Mouse (Mus musculus) spleen, adult 18-20 months (tissue): Measurements from ENCODE around the gene Ccnk.

Source experiments
- DNase-seq, 2 experiments: peaks; one replicate each; pipeline ENCODE4 v3.0.0; 2022; ENCODE audit warnings: mixed read lengths in 2 of 2

The Ccnk gene

DNA sequence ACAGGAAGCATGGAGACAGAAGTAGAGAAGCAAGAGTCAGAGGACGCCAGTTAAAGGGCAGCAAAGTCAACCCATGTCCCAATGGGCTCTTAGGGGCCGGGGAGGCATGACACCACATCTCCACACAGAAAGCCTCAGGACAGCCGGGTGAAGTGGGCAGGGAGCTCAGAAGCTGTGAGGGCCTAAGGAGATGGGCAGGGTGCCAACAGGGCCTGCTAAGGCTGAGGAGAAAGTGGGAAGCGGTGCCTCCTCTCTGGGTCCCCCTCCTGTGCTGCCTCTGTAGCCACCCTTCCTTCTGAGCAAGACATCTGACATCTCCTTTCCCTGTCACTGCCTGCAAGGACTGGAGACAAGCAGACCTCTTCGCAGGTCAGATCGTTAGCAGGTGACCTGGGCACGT is 46.4 kb downstream of the Ccnk start:
- DNase-seq, result no peak

DNA sequence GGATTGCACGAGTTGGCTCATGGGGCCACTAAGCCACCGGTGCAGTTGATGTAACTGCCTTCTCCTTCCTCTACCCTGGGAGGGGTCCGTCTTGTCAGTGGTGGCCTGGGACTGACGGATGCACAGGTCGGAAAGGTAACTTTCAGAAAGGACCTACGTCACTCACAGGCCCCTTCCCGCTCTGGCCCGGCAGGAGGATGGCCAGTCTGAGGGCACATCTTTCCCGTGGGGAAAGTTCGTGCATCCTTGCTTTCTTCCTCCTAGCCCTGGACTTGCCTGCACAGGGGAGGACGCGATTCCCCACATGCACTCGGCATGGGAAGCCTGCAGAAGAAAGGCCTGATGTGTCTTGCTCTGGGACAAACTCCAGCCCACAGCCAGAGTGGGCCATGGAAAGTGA is 46.8 kb downstream of the Ccnk start:
- no peak for DNase-seq

DNA sequence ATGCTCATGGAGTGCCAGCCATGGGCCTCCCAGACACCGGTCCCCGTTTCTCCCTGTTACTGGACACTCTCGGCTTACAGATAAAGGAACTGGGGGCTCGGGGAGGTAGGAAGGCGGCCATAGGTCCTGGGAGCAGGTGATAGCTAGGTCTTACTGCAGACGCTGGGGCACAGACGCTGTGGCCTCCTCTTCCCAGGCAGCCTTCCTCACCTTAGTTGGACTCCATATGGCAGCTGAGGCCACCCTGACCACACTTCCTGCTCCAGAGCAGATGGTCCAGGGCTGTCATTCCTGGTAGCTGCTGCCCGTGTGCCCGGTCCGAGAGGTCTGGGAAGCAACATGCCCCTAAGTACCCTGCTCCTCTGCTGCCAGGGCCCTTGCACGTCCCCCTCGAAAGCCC is 47.6 kb downstream of the Ccnk start:
- DNase-seq, result no peak

DNA sequence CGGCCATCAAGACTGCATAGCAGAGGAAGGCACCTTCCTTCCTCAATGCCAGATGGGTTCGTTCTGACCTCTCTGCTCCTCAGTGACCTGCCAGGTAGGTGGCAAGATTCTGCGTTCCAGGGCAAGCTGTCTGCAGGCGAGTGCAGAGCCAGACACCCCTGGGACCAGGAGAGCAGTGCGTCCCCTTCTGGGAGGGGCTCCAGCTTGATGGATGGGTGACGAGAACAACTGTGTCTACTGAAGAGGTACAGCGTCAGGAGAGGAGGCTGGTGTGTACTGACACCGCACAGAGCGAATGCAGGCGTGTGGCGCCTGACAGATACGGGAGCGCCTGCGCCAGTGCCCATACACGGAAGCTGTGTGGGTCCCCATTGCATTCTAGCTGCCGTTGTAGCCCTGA is 48.1 kb downstream of the Ccnk start:
- DNase-seq, result no peak

DNA sequence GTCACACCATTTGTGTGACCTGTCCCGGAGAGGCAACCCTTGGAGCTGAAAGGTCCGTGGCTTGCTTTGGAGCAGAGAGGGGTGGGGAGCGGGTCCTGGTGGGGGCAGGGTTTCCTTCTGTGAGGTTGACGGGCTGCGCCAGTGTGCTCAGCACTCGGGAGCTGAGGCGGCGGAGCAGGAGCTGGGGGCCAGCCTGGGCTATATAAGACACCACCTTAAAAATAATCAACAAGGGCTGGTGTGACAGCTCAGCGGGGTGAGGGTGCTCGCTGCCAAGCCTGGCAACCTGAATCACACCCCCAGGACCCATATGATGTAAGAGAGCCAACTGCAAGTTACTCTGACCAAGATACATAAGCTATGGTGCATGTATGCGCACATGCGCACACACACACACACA is 50.7 kb downstream of the Ccnk start:
- no peak for DNase-seq

DNA sequence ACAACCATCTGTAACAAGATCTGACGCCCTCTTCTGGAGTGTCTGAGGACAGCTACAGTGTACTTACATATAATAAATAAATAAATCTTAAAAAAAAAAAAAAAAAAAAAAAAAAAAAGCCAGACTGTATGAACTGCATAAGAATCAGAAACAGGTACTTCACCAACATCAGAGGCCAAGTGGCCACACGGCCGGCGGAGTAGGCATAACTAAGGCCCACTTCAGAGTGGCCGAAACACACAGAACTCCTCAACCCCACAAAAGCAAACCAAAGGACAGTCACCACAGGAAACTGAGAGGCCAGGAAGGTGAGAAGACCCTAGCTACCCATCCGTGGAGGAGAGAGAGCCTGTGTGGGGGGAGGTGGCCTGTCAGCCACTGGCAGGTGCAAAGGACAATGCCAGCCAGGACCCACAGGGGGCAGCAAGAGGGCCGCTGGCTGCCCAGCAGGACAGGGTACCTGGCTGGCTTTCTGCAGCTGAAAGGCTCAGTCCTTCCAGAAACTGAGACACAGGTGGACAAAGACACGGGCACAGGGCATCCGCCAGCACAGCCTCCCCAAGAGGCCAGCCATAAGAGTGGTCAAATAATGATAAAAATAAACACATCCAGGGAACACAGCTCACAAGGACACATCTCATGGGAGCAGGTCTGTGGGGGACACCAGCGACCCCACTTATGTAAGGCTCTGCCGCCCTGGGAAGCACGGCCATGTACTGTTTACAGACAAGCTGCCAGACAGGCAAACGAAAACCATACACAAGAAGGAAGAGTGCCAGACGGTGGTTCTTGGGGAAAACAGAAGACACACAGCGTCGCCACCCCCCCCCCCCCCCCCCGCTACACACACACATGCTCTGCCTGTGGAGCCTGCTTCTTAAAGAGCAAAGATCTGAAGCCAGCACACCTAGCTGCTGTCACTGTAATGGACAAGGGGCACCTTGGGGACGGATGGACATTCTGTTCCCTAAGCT is 51.7 kb downstream of the Ccnk start:
- no peak for DNase-seq

DNA sequence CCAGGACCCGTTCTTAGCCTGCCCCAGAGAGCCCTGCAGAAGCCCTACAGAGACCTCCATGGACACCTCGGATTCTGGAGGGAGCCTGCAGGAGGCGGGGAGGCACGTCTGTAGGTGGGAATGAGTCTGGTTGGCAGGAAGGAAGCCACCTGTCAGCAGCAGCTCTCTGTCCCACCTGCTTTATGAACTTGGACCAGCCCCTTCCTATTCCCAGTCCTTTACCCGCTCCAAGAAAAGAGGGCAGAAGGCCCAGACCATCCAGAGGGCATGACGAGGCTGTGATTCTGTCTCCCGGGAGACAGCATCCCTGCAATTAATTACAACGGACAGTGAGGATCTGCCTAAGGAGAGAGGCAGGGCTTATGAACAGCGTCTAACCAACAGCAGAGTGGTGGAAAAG is 52.5 kb downstream of the Ccnk start:
- DNase-seq, result no peak

DNA sequence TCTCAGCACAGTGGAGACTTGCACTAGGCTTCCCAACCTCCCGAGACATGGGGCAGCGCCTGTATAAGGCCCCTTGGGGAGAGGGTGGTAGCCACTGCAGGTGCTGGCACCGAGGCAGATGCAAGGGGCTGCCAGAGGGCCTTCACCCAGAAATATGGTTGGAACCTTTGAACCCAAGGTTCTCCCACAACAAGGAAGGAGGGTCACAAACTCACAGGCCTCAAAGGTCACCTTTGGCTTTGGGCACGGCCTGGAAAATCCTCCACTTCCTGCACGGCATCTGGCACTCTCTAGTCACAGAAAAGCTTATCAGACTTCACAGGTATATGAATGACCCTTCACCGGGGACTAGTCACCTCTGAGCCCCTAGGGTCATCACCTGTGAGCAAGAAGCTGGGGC is 54.4 kb downstream of the Ccnk start:
- no peak for DNase-seq

DNA sequence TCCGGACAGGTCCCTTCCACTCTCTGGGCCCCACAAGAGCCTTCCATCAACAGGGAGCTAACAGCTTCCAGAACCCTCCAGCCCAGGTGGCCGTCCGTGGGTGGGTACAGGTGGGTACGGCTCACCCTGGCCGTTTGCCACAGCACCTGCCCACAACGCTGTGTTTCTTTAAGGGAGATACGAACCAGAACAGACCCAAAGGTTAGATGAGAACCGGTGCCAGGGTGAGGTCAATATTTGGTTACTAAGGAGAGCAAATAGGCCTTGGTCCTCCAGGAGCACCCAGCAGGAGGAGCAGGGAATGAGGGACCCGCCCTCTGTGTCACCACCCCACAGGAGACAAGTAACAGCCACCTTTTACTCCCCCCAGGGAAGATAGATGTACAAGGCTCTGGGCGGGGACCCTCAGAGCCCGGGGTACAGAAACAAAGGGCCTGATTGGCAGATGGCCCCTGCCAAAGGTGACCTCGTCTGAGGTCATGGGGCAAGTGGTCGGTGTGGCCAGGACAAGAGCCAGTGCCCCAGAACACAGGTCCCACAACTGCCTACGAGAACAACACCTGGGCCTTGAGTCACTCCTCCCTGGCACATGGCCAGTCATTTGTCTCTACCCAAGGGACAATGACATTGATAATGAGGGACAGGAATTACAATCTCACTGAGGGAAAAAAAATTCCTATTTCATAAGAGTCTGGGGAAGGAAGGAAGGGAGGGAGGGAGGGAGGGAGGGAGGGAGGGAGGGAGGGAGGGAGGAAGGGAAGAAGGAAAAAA is 55.6 kb downstream of the Ccnk start:
- no peak for DNase-seq

DNA sequence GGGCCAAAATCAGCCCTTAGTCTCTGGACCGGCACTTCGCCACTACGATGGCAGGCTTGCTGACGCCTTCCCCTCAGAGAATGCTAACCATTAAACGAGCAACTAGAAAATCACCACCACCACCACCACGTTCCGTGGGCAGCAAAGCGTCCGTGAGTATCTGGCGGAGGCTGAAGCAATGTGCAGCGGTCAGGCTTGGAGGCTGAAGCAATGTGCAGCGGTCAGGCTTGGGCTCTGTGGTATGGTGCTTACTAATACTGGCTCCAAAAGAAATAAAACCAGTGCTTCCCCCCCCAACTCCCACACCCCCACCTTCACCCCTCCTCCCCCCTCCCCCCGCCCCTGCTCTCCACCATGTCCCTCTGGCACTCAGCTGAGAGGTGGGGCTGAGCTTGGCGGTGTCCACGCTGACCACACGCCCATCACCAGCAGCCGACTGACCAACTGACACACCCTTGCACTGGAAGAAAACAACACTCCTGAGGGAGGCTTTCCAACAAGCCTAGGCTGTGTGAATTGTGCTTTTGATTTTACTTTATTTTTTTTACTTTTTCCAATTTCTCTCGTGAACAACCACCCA is 56.7 kb downstream of the Ccnk start:
- no peak for DNase-seq

DNA sequence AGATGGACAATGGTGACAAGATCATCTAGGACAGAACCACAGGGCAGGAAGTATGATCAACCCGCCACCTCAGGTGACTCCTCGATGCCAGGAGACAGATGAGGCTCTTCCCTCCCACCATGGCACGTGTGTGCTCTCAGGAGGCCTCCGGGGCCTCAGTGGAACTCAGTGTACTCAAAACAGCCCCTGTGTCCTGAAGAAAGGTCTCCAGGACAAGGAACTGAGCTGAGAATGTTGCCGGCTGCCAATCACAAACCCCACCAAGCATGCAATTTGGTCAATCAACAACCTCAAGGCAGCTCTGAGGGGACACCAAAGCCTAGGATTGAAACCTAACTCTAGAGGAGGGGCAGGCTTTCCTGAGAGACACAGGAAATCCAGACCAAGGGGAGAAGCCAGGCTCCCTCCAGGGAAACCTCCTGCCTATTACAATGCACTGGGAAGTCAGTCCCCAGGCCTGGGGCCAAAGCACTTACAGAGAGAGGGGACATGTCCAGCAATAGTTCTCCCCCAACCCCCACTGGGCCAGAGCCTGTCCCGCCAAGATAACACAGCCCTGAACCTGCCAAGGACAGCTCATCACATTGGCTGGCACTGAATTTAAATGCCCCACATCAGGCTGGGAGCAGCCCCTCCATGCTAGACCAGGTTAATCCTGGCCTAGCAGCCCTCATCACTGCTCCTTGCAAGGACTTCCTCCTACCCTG is 58.1 kb downstream of the Ccnk start:
- no peak for DNase-seq

DNA sequence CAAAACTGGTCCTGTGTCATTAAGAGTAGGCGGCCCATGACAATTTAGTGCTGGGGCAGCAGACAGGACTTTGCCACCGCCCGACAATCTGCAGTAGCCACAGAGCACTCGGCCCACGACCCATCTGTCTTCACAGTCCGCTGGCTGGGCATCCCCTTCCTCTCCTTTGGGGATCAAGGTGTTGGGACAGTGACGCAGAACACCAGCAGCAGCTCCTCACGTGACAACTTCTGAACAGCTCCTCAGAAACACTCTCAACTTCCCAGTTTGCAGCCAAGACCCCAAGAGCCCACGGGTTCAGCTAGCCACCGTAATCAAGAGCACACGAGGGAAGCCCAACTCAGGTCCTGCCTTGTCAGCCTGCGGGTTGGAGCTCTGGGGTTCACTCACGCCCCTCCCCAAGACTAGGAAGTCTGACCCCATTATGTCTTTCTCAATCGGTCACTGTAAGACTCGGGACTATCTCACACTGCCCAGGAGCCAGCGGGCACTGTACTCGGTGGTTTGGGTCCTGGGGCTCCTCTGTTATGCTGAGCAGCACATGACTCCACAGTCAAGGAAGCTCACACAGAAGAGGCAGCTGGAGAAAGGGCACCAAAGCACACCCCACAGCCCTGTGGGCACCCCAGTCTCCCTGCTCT is 59.1 kb downstream of the Ccnk start:
- DNase-seq, result no peak

DNA sequence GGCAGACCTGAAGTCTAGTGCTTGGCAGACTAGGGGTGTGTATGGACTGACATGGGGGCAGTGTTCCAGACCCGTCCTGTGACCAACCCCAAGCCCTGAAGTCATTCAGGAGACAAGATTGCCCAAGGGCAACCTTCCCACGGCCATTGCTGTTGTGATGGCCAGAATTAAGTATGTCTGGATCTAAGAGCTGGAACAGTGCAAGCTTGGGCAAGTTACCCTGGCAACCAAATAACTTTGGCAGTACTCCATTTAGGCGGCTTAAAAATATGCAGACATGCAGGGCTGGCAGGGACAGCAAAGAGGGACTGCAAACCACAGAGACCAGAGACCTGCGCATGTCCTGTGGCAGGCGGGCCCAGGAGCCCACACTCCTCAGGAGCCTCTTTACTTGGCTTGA is 60.1 kb downstream of the Ccnk start:
- no peak for DNase-seq

DNA sequence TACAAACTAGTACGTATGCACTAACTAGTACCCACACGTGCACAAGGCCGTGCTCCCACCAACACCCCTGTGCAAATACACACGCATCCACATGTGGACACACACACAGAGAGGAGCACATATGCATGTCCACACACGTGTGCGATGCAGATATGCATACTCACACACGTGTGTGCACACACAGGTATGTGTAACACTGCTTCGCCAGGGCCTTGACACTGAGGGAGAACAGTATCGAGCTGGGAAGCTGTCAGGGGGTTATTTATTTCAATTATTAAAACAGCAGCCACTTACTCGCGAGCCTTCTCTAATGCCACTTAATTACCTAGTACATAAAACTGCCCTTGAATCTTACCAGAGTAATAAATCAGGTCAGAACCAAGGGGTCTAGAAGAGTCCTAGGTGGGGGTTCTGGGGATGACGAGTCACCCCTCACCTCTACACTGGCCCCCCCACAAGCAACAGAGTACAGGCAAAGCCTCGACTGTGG is 61.1 kb downstream of the Ccnk start:
- DNase-seq, result no peak

DNA sequence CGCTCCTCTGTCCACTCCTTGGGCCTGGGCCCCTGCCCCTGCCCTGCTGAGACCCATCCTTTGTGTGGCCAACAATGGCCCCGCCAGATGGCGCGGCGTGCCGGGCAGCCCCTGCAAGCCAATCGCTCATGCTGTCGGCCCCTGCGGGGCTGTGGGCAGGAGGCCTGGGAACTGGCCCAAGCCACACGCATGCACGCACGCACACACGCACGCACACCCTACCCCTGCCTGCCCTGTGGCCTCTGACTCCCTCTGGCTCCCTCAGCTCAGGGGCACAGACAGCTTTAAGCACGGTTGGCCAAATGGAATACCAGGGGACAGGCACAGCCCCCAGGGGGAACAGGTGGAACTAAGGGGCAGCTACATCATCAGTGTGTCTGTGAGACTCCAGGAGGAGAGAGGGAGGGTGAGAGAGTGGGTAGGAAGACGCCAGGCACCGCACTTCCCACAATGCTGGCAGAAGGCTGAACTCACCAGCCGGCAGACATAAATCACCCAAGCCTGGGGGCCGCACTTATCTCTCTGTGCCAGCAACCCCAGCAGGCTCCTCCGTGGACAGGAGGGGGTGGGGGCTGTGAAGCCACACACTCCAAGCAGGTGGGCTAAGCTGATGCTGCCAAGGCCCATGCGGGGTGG is 61.7 kb downstream of the Ccnk start:
- no peak for DNase-seq

DNA sequence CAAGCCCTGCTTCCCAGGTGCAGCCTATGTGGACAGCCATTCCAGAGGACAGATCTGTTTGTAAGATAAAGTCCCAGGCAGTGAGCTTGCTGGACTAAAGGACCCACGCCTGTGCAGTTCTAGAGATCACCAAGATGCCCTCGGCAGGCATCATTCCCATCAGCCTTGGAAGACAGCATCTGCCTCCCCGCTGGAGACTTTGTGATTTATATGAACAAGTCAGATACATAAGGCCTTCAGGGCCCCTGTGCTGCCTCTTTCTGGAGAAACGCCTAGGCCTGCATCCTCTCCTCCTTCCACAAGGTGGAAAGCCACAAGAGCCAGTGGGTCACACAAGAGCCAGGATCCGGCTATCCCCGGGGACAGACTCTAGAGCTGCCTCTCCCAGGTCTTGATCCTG is 62.2 kb downstream of the Ccnk start:
- no peak for DNase-seq

DNA sequence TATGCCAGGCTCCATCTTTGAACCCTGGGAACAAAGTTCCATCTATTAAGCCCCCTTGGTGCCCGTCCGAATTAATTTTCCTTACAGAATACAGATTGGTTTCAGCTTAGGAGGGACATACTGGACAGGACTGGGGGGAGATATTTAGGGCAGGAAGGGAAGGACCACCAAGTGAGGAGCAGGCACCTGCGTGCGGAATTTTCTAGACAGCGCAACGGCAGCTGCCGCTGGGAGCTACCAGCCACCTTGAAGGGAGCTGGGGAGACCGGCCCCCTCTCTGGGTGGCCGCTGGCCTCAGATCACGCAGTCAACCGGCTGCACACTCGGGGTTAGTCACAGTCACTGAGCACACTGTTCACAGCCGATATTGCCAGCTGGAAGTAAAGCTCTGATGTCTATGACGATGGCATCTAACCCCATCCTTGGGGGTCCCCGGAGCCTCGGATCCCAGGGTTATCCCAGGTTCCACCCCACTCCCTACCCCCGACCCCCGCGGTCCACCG is 62.9 kb downstream of the Ccnk start:
- no peak for DNase-seq

DNA sequence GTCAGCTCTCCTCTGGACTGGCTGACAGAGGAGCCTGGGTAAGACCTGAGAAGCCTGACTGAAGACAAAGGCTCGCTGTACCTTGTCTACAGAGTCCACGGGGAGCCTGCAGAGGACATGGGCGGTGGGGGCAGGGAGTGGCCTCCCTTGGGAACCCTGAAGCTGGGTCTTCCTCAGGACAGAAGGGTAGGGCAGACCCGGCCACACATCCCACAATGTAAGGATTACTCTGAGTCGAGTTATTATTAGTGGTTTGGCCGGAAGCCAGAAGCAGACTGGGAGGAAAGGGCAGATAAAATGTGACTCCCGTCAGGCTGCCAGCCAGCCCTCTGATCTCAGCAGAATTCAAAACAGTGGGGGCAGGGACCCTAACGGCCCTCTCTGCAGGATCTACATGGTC is 65.4 kb downstream of the Ccnk start:
- DNase-seq, result no peak

DNA sequence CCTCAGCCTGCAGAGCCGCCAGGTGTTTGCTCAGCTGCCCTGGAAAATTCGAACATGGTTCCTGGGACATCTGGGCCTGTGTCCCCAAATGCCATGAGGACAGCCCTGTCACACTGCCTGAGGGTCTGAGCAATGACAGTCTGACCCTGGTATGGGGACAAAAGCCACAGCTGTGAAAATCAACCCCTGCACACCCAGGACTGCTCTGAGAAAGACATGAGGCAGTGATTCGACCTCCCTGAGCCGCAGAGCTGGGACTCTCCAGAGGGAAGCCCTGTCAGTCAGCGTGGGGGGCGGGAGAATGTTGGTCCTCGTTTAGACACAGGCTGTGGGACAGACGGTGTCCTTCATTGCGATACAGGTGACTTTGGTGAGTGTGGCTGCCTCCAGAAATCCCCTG is 66.2 kb downstream of the Ccnk start:
- DNase-seq, result no peak

DNA sequence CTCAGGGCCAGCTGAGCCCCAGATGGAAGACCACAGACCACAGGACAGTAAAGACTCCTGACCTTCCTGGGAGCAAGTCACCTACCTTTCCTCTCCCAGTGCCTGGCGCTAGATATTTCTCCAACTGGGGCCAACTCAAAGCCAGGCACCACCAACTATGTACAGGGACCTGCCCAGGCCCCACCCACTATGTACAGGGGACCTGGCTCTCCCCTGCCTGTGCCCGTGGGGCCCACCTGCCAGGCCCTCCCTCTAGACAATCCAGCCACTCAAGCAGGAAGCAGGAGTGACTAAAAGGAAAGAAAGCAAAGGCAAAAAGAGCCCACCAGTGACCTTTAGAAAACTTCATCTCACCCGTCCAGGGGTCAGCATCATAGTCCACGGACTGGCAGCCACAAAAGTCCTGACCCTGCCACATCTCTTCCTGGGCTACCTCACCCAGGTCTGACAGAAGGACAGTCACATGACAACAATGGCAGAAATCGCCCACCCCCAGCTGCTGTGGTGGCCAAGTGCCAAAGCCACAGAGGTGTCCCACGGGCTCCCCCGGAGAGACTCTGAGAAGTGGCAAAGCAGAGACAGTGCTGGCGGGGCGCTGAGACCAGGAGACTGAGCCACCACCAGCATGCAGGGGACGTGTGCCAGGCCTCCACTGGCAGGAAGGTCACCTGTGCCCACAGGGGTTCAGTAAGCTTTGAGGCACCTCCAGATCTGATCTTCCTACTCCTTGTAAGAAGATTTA is 67.6 kb downstream of the Ccnk start:
- DNase-seq, result no peak

DNA sequence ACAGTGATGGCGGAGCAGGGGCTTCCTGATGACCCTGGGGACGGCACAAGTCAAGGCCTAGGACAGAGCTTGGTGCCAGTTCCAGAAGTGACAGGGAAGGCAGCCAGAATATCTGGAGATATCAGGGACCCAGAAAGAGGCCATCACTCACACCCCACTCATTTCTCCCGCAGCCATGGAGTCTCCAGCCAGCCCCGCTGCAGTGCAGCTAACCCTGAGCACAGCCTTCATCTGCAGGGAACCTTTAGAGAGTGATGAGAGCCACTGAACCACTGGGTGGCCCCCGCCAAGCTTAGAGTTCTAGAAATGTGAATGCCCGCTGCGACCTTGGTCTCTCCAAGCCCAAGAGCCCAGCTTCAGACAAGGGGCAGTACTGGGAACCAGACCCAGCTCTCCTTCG is 69.6 kb downstream of the Ccnk start:
- no peak for DNase-seq
